Mouse (Mus musculus): ENCODE results near the gene Asah2. TPM values are rescaled to one million over a fixed set of nuclear protein-coding genes. Genes with fewer than 3 reads are reported as not detected.

The Asah2 gene
- polyA plus RNA-seq, 1 experiment from 2014 or later: 0.48 TPM

GRCm38 (mm10) chr19:32124155-32124554, 16.1 kb upstream of the Asah2 start:
- ATAC-seq (replicated peaks): no peak
- 96% methylated on average over 9 of the region's 9 CpGs for WGBS
- H3K27ac ChIP-seq (replicated peaks): no peak overlapping the region
- no peak overlapping the region for H3K4me2 ChIP-seq (replicated peaks)
- H3K4me1 ChIP-seq: no peaks in the 10 kb centered on the region
- H3K27me3 ChIP-seq: no peaks in the 10 kb centered on the region
- H3K9me3 ChIP-seq: no peaks in the 10 kb centered on the region
- H3K9ac ChIP-seq (replicated peaks): no peak overlapping the region
- no peak overlapping the region for H3K4me3 ChIP-seq
- H3K36me3 ChIP-seq: no peaks in the 10 kb centered on the region

- Histone ChIP-seq H3K4me2 (replicated peaks) (no peak overlapping the region), H3K36me3 (no peaks in the 10 kb centered on the region), H3K27ac (replicated peaks) (no peak overlapping the region), H3K9me3 (no peaks in the 10 kb centered on the region), H3K4me1 (no peaks in the 10 kb centered on the region), H3K27me3 (no peaks in the 10 kb centered on the region), H3K9ac (replicated peaks) (no peak overlapping the region), H3K4me3 (no peak overlapping the region)
- no peak; the same call in 1 of the 2 replicates for ATAC-seq (replicated peaks)
- WGBS: 68% methylated on average over 5 of the region's 5 CpGs
Measured at GRCm38 (mm10) chr19:32123196-32123595, 15.2 kb upstream of the Asah2 start.

- Histone ChIP-seq H3K27me3 (no peaks in the 10 kb centered on the region), H3K9me3 (no peaks in the 10 kb centered on the region), H3K36me3 (no peaks in the 10 kb centered on the region), H3K27ac (replicated peaks) (no peak overlapping the region), H3K4me2 (replicated peaks) (no peak overlapping the region), H3K4me1 (no peaks in the 10 kb centered on the region), H3K4me3 (no peak overlapping the region), H3K9ac (replicated peaks) (no peak overlapping the region)
- 100% methylated on average over 1 of the region's 1 CpGs for WGBS
- no peak for ATAC-seq (replicated peaks)
Measured at GRCm38 (mm10) chr19:32120798-32121197, 12.8 kb upstream of the Asah2 start.

- Histone ChIP-seq H3K27ac (replicated peaks) (no peak overlapping the region), H3K4me1 (no peaks in the 10 kb centered on the region), H3K4me3 (no peak overlapping the region), H3K36me3 (no peaks in the 10 kb centered on the region), H3K4me2 (replicated peaks) (no peak overlapping the region), H3K9me3 (no peaks in the 10 kb centered on the region), H3K9ac (replicated peaks) (no peak overlapping the region), H3K27me3 (no peaks in the 10 kb centered on the region)
- ATAC-seq (replicated peaks): no peak
- 91% methylated on average over 2 of the region's 2 CpGs for WGBS
Measured at GRCm38 (mm10) chr19:32119666-32120065, 11.7 kb upstream of the Asah2 start.

- Histone ChIP-seq H3K36me3 (no peaks in the 10 kb centered on the region), H3K4me3 (no peak overlapping the region), H3K9ac (replicated peaks) (no peak overlapping the region), H3K4me1 (no peaks in the 10 kb centered on the region), H3K27me3 (no peaks in the 10 kb centered on the region), H3K27ac (replicated peaks) (no peak overlapping the region), H3K4me2 (replicated peaks) (no peak overlapping the region), H3K9me3 (no peaks in the 10 kb centered on the region)
- ATAC-seq (replicated peaks): no peak
- WGBS: 90% methylated on average over 3 of the region's 3 CpGs
Measured at GRCm38 (mm10) chr19:32118496-32118895, 10.5 kb upstream of the Asah2 start.

GRCm38 (mm10) chr19:32117484-32118018, 9.5 kb upstream of the Asah2 start:
- Histone ChIP-seq H3K9ac (replicated peaks) (no peak overlapping the region), H3K27me3 (no peaks in the 10 kb centered on the region), H3K4me2 (replicated peaks) (no peak overlapping the region), H3K27ac (replicated peaks) (no peak overlapping the region), H3K9me3 (no peaks in the 10 kb centered on the region), H3K4me1 (no peaks in the 10 kb centered on the region), H3K36me3 (no peaks in the 10 kb centered on the region), H3K4me3 (no peak overlapping the region)
- WGBS: 85% methylated on average over 6 of the region's 6 CpGs
- ATAC-seq (replicated peaks): no peak

GRCm38 (mm10) chr19:32111866-32112790, 4.1 kb upstream of the Asah2 start:
- no peak overlapping the region for H3K4me2 ChIP-seq (replicated peaks)
- WGBS: 89% methylated on average over 8 of the region's 8 CpGs
- no peaks in the 10 kb centered on the region for H3K27me3 ChIP-seq
- no peak for ATAC-seq (replicated peaks)
- H3K9ac ChIP-seq (replicated peaks): no peak overlapping the region
- H3K36me3 ChIP-seq: no peaks in the 10 kb centered on the region
- no peaks in the 10 kb centered on the region for H3K9me3 ChIP-seq
- H3K4me1 ChIP-seq: no peaks in the 10 kb centered on the region
- H3K4me3 ChIP-seq: no peak overlapping the region
- H3K27ac ChIP-seq (replicated peaks): no peak overlapping the region

- no peaks in the 10 kb centered on the region for H3K9me3 ChIP-seq
- no peaks in the 10 kb centered on the region for H3K4me1 ChIP-seq
- no peak for ATAC-seq (replicated peaks)
- no peak overlapping the region for H3K9ac ChIP-seq (replicated peaks)
- no peak overlapping the region for H3K4me3 ChIP-seq
- H3K36me3 ChIP-seq: no peaks in the 10 kb centered on the region
- H3K27ac ChIP-seq (replicated peaks): no peak overlapping the region
- H3K4me2 ChIP-seq (replicated peaks): no peak overlapping the region
- H3K27me3 ChIP-seq: no peaks in the 10 kb centered on the region
- 90% methylated on average over 2 of the region's 2 CpGs for WGBS
Measured at GRCm38 (mm10) chr19:32106750-32107149, 1.3 kb downstream of the Asah2 start.

GRCm38 (mm10) chr19:32104217-32104616, 3.8 kb downstream of the Asah2 start:
- H3K9ac ChIP-seq (replicated peaks): no peak overlapping the region
- no peak overlapping the region for H3K4me3 ChIP-seq
- ATAC-seq (replicated peaks): no peak
- no peaks in the 10 kb centered on the region for H3K27me3 ChIP-seq
- no peaks in the 10 kb centered on the region for H3K9me3 ChIP-seq
- no peaks in the 10 kb centered on the region for H3K36me3 ChIP-seq
- H3K4me2 ChIP-seq (replicated peaks): no peak overlapping the region
- no peaks in the 10 kb centered on the region for H3K4me1 ChIP-seq
- 67% methylated on average over 4 of the region's 4 CpGs for WGBS
- no peak overlapping the region for H3K27ac ChIP-seq (replicated peaks)

- H3K4me1 ChIP-seq: no peaks in the 10 kb centered on the region
- peak overlapping the region; percentile 33 for H3K4me3 ChIP-seq
- H3K9ac ChIP-seq (replicated peaks): peak overlapping the region; percentile 49
- peak; percentile 67 for ATAC-seq (replicated peaks)
- H3K9me3 ChIP-seq: no peaks in the 10 kb centered on the region
- no peak overlapping the region for H3K27ac ChIP-seq (replicated peaks)
- 8% methylated on average over 9 of the region's 9 CpGs for WGBS
- no peaks in the 10 kb centered on the region for H3K36me3 ChIP-seq
- no peaks in the 10 kb centered on the region for H3K27me3 ChIP-seq
- peak overlapping the region; percentile 39 for H3K4me2 ChIP-seq (replicated peaks)
Measured at GRCm38 (mm10) chr19:32102976-32103300, 5.1 kb downstream of the Asah2 start.

- peak overlapping the region; percentile 39 for H3K4me2 ChIP-seq (replicated peaks)
Measured at GRCm38 (mm10) chr19:32102294-32102975, 5.6 kb downstream of the Asah2 start.

GRCm38 (mm10) chr19:32098582-32098981, 9.4 kb downstream of the Asah2 start:
- Histone ChIP-seq H3K4me3 (no peak overlapping the region), H3K9ac (replicated peaks) (no peak overlapping the region), H3K36me3 (no peaks in the 10 kb centered on the region), H3K27me3 (no peaks in the 10 kb centered on the region), H3K4me1 (no peaks in the 10 kb centered on the region), H3K9me3 (no peaks in the 10 kb centered on the region), H3K27ac (replicated peaks) (no peak overlapping the region), H3K4me2 (replicated peaks) (no peak overlapping the region)
- 79% methylated on average over 3 of the region's 3 CpGs for WGBS
- ATAC-seq (replicated peaks): no peak

More at GRCm38 (mm10) chr19:32102294-32102975, 5.6 kb downstream of the Asah2 start:
- WGBS: 28% methylated on average over 18 of the region's 18 CpGs
- H3K27me3 ChIP-seq: no peaks in the 10 kb centered on the region
- no peaks in the 10 kb centered on the region for H3K36me3 ChIP-seq
- H3K4me1 ChIP-seq: no peaks in the 10 kb centered on the region
- no peaks in the 10 kb centered on the region for H3K9me3 ChIP-seq
- peak overlapping the region; percentile 33 for H3K4me3 ChIP-seq
- H3K9ac ChIP-seq (replicated peaks): peak overlapping the region; percentile 49
- peak; percentile 26 for ATAC-seq (replicated peaks)
- no peak overlapping the region for H3K27ac ChIP-seq (replicated peaks)

Measured in forebrain, embryonic 15.5 days (tissue).